Mouse (Mus musculus) bone marrow macrophage, adult 2 months (primary cell): Measurements from ENCODE around the gene Sstr2.

Experiments used
- CTCF ChIP-seq: IDR thresholded peaks from 2 replicates; pipeline ENCODE4 v1.5.1; 2012; ENCODE audit warnings: low read depth, mild to moderate bottlenecking, low read length, moderate library complexity
- POLR2A ChIP-seq: IDR thresholded peaks from 2 replicates; pipeline ENCODE4 v1.6.1; 2012; ENCODE audit warnings: mild to moderate bottlenecking, low read depth, low read length, borderline replicate concordance

DNA sequence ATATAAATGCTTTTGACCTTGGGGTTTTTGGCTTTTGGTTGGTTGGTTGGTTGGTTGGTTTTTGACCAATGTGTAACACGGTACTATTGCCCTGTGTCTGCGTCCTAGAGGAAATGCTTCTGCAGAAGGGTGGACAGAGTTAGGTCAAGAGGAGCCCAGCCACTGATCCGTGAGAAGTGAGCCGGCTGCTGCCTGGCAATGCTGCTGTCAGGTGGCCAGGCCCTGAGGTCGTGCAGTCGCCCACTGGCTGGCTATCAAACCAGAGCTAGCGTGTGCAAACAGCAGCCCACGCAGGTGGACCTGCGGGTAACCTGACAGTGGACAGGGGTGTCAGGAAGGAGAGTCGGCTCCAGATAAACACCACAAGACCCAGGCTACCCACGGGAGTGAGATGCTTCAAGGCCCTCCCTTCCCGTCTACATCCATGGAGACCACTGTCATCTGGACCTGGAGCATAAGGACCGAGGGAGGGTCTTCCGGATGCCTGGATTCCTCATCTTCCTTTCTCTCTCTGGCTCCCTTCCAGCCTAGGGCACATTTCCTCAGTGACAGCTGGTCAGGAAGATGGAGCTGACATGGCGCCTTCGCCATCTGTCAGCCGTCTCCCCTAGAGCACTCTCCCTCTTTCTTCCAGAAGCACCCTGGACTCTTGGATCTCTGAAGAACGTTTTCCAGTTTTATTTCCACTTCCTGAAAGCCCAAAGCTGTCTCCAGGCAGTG lies 18.5 kb upstream of the Sstr2 start:
- TF ChIP-seq POLR2A (no peak), CTCF (no peak)
